Mouse (Mus musculus): ENCODE data around the gene Rprm. TPM values are rescaled to one million over a fixed set of nuclear protein-coding genes. Genes with fewer than 3 reads are reported as not detected.

The Rprm gene
- total RNA-seq (2021): 100 to 1,000 TPM; 136 to 139 TPM

DNA sequence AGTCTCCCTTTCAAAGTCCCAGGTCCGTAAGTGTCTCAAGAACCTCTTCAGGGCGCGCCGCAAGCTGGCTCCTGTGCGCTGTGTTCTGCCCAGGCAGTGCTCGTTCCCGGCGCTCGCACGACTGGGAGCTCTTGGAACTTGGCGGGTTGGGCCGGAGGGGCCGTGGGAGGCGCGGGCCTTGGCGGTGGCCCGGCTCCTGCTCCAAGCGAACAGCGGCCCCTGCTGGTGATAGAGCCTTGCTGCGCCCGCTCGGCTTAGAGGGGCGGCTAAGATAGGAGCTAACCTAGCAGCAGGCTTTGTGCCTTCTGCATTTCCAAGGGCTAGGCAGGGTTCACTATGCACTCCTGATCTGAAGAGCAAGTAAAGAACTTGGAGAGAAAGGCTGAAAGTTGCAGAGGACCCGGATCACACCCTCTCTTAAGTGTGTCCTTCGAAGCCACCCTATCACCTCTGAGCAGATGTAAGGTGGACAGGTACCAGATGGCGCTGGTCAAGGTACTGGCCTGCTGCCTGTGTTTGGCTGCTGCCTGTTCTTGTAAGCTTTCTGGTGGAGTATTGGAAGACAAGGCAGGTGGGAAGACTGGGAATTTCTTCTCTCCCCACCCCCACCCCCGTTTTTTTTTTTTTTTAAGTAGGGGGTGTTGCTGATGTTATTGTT lies at the start of gene Rprm:
Rprm (minus strand) TSS at position 123 of the 658 bp plus-strand sequence.
- DNase-seq (ENCODE audit: extremely low spot score in 1 of 2, low spot score in 2 of 2): peak; percentile 88 to 92
- intact Hi-C loops (cut with DNase I): loop anchor here (5.0 to 10.0 kb wide), 3 partner anchors 211 to 878 kb away; no protein-coding TSS in a partner anchor

DNA sequence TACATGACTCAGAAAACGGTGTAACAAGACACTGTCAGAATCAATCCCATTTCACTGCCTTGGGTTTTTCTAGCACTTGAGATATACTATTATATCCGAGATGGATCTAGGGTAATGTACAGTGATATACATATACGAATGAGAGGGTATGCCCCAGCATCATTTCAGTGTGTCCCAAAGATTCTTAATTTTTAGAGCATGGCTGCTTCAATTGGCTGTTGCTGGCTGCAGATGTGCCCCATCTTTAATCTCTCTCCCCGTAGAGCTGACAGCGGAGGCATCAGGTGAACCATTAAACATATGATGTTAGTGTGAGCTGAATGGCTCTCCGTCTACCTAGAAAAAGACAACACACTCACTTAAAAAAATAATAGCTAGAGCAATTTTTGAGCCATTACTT lies 34.0 kb upstream of the Rprm start:
- intact Hi-C loops (cut with DNase I): no loop called here
- no peak for DNase-seq (ENCODE audit: extremely low spot score in 1 of 2, low spot score in 2 of 2)

DNA sequence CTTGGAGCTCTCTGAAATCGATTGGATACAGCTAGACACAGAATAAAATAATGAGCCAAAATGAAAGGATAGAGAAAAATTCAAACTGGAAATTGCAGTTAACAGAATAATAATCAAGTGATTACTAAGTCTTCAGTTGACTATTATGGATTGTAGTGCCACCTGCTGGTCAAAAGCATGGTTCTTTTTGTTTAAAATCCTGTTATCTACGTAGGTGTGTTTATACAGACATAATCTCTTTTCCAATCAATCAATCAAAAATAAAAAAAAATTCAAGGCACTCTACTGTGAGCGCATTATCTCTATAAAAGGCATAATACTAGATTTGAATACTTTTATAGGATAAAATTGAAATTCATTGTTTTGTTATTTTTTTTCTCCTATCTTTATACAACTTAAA lies 33.5 kb upstream of the Rprm start:
- DNase-seq (ENCODE audit: extremely low spot score in 1 of 2, low spot score in 2 of 2): peak in 1 of 2 experiments; percentile 15
- intact Hi-C loops (cut with DNase I): no loop called here

DNA sequence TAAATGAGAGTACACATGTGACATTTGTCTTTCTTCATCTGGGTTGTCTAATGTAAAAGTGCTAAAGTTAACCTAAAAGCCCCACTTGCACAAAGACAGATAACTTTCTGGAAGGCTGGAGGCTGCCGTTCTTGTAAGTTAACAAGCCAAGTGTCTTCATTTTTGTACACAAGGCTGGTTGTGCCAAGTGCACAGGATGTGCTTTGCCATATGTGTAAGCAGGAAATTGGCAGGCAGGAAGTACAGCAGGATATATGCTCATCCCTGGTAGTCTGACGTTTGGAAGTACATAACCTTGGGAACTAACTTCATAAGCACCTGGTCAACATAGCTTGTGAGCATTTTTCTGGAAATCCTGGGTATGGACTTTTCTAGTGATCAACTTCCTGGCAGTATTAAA lies 25.9 kb upstream of the Rprm start:
- intact Hi-C loops (cut with DNase I): no loop called here
- no peak for DNase-seq (ENCODE audit: extremely low spot score in 1 of 2, low spot score in 2 of 2)

DNA sequence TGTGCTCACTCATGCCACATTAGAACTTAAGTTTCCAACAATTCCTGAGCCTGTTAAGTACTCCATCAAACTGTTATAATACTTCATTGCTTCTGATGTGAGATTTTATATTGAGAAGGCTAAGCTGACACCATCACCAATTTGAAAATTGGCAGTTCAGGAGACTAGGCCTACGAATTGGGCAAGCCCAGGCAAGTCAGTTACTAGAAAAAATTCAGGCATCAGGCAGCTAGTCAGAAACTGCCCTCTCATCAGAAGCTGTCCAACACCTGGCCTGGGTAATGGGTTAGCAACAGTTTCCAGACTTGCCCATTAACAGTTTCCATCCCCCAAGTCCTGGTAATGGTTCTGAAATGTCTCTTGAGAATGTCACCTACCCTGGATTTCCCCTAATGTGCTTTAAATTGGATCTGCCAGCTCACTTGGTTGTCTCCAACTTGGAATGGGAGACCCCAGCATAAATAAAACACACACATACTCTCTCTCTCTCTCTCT lies 20.9 kb upstream of the Rprm start:
- no peak for DNase-seq (ENCODE audit: extremely low spot score in 1 of 2, low spot score in 2 of 2)
- intact Hi-C loops (cut with DNase I): no loop called here

DNA sequence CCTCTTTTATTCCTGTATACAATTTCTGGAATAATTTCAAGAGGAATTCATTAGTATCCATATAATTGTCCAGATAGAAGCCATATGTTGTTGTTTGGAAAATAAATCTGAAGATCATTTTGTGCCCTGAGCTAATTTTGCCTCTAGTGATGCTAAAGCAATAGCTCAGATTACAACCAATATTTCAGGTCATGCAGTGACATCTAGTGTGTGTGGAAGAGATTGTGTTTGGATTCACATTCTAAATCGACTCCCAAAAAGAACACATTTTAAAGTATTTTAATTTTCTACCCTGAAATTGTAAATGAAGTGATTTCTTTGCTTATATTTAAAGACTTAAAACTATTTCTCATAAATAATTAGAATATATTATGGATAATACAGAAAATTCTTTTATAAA lies 14.6 kb upstream of the Rprm start:
- no peak for DNase-seq (ENCODE audit: extremely low spot score in 1 of 2, low spot score in 2 of 2)
- intact Hi-C loops (cut with DNase I): no loop called here

DNA sequence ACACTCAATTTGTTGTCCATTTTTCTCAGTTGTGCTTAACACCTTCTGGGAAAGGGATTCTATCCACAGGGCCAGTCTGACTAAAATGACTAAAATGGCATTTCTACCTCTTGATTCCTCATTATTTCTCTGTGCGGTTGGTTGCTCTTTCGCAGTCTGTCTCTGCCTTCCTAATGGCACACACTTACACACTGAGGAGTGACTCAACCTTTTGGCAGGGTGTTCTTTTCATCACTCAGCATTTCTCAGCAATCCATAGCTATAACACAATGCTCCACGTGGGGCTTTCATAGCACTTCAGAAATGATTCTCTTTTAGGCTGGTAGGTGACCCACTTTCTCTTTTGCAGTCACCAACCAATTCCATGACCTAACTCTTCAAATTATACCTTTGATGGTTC lies 7.3 kb upstream of the Rprm start:
- intact Hi-C loops (cut with DNase I): no loop called here
- DNase-seq (ENCODE audit: extremely low spot score in 1 of 2, low spot score in 2 of 2): no peak

DNA sequence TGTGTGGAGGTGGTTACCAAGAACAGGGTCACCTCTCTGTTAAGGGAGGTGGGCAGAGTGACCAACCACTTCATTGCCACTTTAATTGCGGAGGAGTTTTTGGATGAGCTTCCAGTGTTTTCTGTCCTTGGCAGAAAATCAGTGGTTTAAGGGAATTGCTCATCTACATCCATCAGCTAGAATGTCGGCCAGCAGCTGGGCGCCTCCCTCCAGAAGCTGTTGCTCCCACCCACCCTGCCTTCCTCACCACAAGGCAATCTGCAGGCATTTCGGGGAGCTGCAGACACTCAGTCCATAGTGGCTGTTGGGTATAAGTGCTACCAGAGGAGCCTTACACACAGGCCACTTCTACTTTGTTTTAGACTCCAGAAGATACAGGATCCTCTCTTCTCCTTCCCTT lies 902 bp upstream of the Rprm start:
- DNase-seq (ENCODE audit: extremely low spot score in 1 of 2, low spot score in 2 of 2): peak in 1 of 2 experiments; percentile 40
- intact Hi-C loops (cut with DNase I): loop anchor here (5.0 to 10.0 kb wide), 3 partner anchors 211 to 879 kb away; no protein-coding TSS in a partner anchor

DNA sequence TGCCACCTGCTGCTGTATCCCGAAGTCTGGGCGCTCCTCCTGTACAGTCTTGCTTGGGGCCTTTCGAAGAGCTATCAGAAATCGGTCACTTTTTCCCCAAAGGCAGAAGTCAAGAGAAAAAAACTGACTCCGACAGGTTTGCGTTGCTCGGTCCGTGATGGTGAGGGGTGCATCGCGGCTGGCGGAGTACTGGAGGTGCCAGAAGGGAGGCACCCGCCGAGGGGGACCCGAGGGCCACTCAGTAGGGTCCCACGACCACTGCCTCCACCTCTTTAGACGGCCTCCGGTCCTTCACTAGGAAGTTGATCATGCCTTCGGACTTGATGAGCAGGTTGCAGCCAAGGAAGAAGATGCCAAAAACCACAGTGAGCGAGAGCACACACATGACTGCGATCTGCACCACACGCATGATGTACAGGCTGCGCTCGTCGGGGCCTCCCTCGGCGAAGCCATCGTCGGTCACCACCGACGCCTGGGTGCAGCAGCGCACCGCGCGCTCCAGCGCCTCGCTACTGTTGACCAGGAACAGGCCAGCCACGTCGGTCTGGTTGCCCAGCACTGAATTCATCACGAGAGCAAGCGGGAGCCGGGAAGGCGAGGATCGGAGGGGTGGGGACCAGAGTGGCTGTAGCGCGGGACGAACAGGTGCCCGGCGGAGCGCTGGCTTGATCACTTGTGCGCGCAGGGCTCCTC lies 469 bp downstream of the Rprm start:
- DNase-seq (ENCODE audit: extremely low spot score in 1 of 2, low spot score in 2 of 2): peak in 1 of 2 experiments; percentile 21
- intact Hi-C loops (cut with DNase I): loop anchor here (5.0 to 10.0 kb wide), 4 partner anchors 210 to 878 kb away; no protein-coding TSS in a partner anchor

DNA sequence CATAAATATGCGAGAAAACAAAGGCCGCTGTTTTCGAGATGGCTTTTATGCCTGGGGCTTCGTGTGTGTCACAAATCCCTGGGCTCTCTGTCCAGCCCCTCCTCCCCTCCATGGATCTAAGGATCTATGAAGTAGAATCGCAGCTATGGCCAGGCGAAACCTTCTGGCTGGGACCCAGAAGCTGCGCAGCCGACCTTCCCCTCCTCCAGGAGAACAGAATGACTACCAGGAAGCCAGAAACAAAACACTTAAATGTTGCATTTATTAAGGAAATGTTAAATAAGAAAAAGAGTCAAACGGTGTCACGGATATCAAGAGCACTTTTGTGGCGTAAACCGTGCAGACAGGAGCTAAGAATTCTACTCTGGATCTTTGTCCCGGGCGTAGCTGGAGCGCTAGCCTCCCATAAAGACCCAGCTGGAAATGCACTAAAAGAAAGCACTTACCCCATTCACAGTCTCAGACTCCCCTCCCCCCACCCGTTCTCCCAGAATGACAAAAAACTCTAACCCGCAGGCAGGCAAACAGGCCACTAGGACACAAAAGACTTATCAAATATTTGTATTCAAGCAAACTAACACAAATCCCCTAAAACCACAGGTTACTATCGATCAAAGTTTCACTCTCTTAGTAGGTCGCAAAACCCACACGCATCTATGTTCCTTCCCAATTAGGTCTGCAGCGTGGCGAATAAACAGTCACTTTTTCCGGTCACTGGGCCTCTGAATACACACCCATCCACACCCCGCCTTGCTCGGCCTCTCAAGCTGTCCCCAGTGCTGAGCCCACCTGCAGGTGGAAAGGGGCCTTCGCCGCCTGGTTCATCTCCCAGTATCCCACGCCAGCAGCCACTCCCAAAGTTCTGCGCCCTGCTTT lies 1.3 kb downstream of the Rprm start:
- DNase-seq (ENCODE audit: extremely low spot score in 1 of 2, low spot score in 2 of 2): peak in 1 of 2 experiments; percentile 34
- intact Hi-C loops (cut with DNase I): loop anchor here (5.0 to 10.0 kb wide), 2 partner anchors 209 to 372 kb away; no protein-coding TSS in a partner anchor

DNA sequence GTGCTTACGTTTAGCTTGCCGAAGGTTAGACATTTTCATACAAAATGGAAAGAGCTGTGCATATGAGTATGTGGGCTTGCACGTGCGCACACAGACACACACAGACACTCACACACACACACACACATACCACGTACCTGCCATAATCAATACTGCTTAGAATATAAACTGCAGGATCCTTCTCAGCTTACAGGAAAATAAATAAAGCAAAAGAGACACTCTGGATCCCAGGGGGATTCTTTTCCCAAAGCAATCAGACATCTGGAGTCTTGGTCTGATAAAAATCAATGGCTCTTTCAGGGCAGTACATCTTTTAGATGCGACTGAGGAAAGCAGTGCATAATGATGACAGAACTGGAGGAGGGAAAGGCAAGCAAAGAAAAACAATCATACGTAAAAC lies 6.4 kb downstream of the Rprm start:
- intact Hi-C loops (cut with DNase I): no loop called here

DNA sequence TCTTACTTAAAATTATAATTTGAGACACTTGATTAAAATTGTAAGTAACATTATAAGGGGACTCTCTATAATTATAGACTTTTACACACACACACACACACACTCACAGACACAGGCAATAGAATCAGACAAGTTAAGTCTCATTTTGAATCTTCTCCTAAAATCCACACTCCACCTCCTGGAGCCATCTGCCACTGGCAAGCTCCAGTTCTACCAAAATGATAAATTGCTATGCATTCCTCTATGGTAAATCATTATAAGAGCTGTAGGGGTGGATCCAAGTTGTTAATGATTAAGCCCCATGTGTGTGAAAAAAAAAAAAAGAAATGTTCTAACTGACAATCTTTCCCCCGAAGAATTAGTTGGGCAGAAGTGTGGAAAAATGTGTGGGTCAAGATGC lies 13.8 kb downstream of the Rprm start:
- no peak for DNase-seq (ENCODE audit: extremely low spot score in 1 of 2, low spot score in 2 of 2)
- intact Hi-C loops (cut with DNase I): no loop called here

More for the DNA sequence above, 6.4 kb downstream of the Rprm start:
- DNase-seq (ENCODE audit: extremely low spot score in 1 of 2, low spot score in 2 of 2): no peak

DNA sequence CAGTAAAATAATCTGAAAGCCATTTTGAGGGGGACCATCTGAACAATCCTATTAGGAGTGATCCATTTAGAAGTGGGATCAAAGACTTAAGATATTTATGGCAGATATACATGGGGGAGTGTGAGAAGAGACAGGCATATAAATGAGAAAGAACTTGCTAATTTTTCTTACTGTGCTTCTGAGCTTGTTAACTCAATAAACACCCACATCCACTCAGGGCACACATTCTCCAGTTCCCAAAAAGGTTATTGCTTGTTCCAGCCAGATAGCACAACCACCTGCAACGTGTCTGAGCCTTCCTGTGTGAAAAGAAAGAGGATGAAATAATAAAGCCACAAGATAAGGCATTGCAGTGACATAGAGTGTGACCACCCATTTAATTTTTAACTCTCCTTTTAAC lies 22.9 kb downstream of the Rprm start:
- intact Hi-C loops (cut with DNase I): no loop called here

DNA sequence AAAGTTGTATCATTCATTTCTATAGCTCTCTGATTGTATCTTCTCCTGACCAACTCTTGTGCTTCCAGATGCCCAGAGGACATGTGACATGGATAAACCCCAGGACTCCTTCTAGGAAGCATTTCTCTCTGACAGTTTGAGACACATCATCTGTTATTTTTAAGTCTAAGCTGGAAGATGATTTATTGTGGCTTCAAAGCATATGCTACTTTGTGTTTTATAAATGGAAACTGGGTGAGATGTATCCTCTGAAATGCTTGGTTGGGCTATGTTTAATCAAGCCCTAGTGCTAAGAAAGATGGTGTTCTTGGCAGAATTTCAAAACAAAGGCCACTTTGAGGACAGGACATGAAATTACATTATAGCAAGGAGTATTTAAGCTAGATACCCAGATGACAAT lies 24.3 kb downstream of the Rprm start:
- intact Hi-C loops (cut with DNase I): no loop called here

More for the DNA sequence above, 22.9 kb downstream of the Rprm start:
- no peak for DNase-seq (ENCODE audit: extremely low spot score in 1 of 2, low spot score in 2 of 2)

More for the DNA sequence above, 24.3 kb downstream of the Rprm start:
- DNase-seq (ENCODE audit: extremely low spot score in 1 of 2, low spot score in 2 of 2): no peak
